Mouse (Mus musculus) E14TG2a.4 (cell line): Measurements from ENCODE around the gene Fthl17a.

Experiments
- CTCF ChIP-seq: conservative IDR thresholded peaks from 2 replicates; pipeline ENCODE4 v1.5.1; 2014; ENCODE audit warnings: low read length
- NANOG ChIP-seq: IDR thresholded peaks from 2 replicates; pipeline ENCODE4 v1.6.1; 2014; ENCODE audit warnings: borderline replicate concordance, low read length, mixed read lengths
- POU5F1 ChIP-seq: IDR thresholded peaks from 2 replicates; pipeline ENCODE4 v1.6.1; 2014; ENCODE audit warnings: low read length, borderline replicate concordance

- TF ChIP-seq CTCF (no peak), POU5F1 (no peak), NANOG (no peak)
Measured at GRCm38 (mm10) chrX:85226883-85227282, 22.6 kb upstream of the Fthl17a start.
